Mouse (Mus musculus) embryo, embryonic 10.5 days (tissue): ENCODE data around the gene Sox5.

Source experiments
- DNase-seq: peaks from one replicate; pipeline ENCODE4 v3.0.0-alpha.2; 2015; ENCODE audit warnings: low spot score

The Sox5 gene

GRCm38 (mm10) chr6:144490896-144491295 lies 290.9 kb downstream of the Sox5 start:
- DNase-seq = no peak

GRCm38 (mm10) chr6:144485578-144485977 lies 296.2 kb downstream of the Sox5 start:
- no peak for DNase-seq

- no peak for DNase-seq
Measured at GRCm38 (mm10) chr6:144483166-144483565, 298.6 kb downstream of the Sox5 start.

- DNase-seq = peak; percentile 79
Measured at GRCm38 (mm10) chr6:144480648-144481528, 300.9 kb downstream of the Sox5 start.

GRCm38 (mm10) chr6:144479861-144480260 lies 301.9 kb downstream of the Sox5 start:
- no peak for DNase-seq

GRCm38 (mm10) chr6:144477287-144478064 lies 304.3 kb downstream of the Sox5 start:
- no peak for DNase-seq

GRCm38 (mm10) chr6:144473437-144473836 lies 308.3 kb downstream of the Sox5 start:
- DNase-seq = no peak

GRCm38 (mm10) chr6:144472089-144472900 lies 309.5 kb downstream of the Sox5 start:
- no peak for DNase-seq

- peak; percentile 39 for DNase-seq
Measured at GRCm38 (mm10) chr6:144466711-144467110, 315.1 kb downstream of the Sox5 start.

- no peak for DNase-seq
Measured at GRCm38 (mm10) chr6:144463691-144464090, 318.1 kb downstream of the Sox5 start.

- no peak for DNase-seq
Measured at GRCm38 (mm10) chr6:144463274-144463673, 318.5 kb downstream of the Sox5 start.

GRCm38 (mm10) chr6:144459486-144459885 lies 322.3 kb downstream of the Sox5 start:
- no peak for DNase-seq

GRCm38 (mm10) chr6:144457500-144457899 lies 324.3 kb downstream of the Sox5 start:
- no peak for DNase-seq

GRCm38 (mm10) chr6:144454291-144455276 lies 327.2 kb downstream of the Sox5 start:
- DNase-seq = peak; percentile 72

GRCm38 (mm10) chr6:144453605-144454004 lies 328.2 kb downstream of the Sox5 start:
- DNase-seq = peak; percentile 19

GRCm38 (mm10) chr6:144453147-144453546 lies 328.6 kb downstream of the Sox5 start:
- peak; percentile 24 for DNase-seq

- DNase-seq = no peak
Measured at GRCm38 (mm10) chr6:144452200-144452977, 329.4 kb downstream of the Sox5 start.

- no peak for DNase-seq
Measured at GRCm38 (mm10) chr6:144451631-144452030, 330.1 kb downstream of the Sox5 start.

GRCm38 (mm10) chr6:144445761-144446373 lies 335.9 kb downstream of the Sox5 start:
- peak; percentile 23 for DNase-seq

- DNase-seq = no peak
Measured at GRCm38 (mm10) chr6:144444367-144444766, 337.4 kb downstream of the Sox5 start.
